Mouse (Mus musculus) liver, postnatal 0 days (tissue): ENCODE measurements around the gene Olfr78. TPM values are rescaled to one million over a fixed set of nuclear protein-coding genes. Genes with fewer than 3 reads are reported as not detected.

ENCODE experiments used
- ATAC-seq: fragments of 200-750 bp; cut with Nextera tagmentation; 2 replicates; pipeline ENCODE4 v1.8.0; 2017; ENCODE audit warnings: mild to moderate bottlenecking, moderate library complexity
- DNase-seq: peaks from one replicate; pipeline ENCODE4 v3.0.0-alpha.2; 2016
- H3K27ac ChIP-seq: fragments of 300-500 bp; sonication (generic); 2 replicates; pipeline ENCODE4 v1.5.1; 2014; ENCODE audit warnings: antibody characterized with exemption, moderate library complexity, mild to moderate bottlenecking, low read depth
- H3K27me3 ChIP-seq: fragments of 300-500 bp; sonication (generic); 2 replicates; pipeline ENCODE4 v1.6.1; 2014; ENCODE audit warnings: low read length, control low read depth, mixed read lengths; ENCODE audit not compliant: insufficient read depth
- H3K36me3 ChIP-seq: fragments of 300-500 bp; sonication (generic); replicated peaks from 2 replicates; pipeline ENCODE4 v1.6.1; 2014; ENCODE audit warnings: mild to moderate bottlenecking, control low read depth, low read length, moderate library complexity, mixed read lengths; ENCODE audit not compliant: insufficient read depth
- H3K4me1 ChIP-seq: fragments of 300-500 bp; sonication (generic); 2 replicates; pipeline ENCODE4 v1.6.1; 2014; ENCODE audit warnings: antibody characterized with exemption, mild to moderate bottlenecking, control low read depth; ENCODE audit not compliant: insufficient read depth
- H3K4me2 ChIP-seq: fragments of 300-500 bp; sonication (generic); 2 replicates; pipeline ENCODE4 v1.6.1; 2014; ENCODE audit warnings: low read depth, mild to moderate bottlenecking, low read length, moderate library complexity, mixed read lengths
- H3K4me3 ChIP-seq: fragments of 300-500 bp; sonication (generic); 2 replicates; pipeline ENCODE4 v1.5.1; 2014; ENCODE audit warnings: low read depth, low read length
- H3K9ac ChIP-seq: fragments of 300-500 bp; sonication (generic); replicated peaks from 2 replicates; pipeline ENCODE4 v1.6.1; 2014; ENCODE audit warnings: mild to moderate bottlenecking, moderate library complexity
- H3K9me3 ChIP-seq: fragments of 300-500 bp; sonication (generic); 2 replicates; pipeline ENCODE4 v1.6.1; 2016; ENCODE audit warnings: mild to moderate bottlenecking, control low read depth, low read length, mixed read lengths
- CTCF ChIP-seq: sonication (generic); IDR thresholded peaks from 2 replicates; pipeline ENCODE4 v1.5.1; 2016; ENCODE audit warnings: antibody characterized with exemption, low read depth
- EP300 ChIP-seq: IDR thresholded peaks from 2 replicates; pipeline ENCODE4 v1.6.1; 2016; ENCODE audit warnings: antibody characterized with exemption, low read depth, mild to moderate bottlenecking
- WGBS: fragments of 180-500 bp; shearing (Covaris S2); extraction: QIAGEN DNeasy Blood & Tissue Kit; methylation state at CpG from one replicate; pipeline ENCODE4 v1.1.7; 2014; ENCODE audit not compliant: insufficient replicate concordance; 5-methylcytosine and 5-hydroxymethylcytosine counted together
- polyA plus RNA-seq: library from polyadenylated mRNA; unstranded; fragments of >200 nt; fragmentation: Nextera tagmentation; extraction: Ambion mirVana; gene quantifications from 2 replicates; pipeline ENCODE4 v1.2.1, GENCODE M21; 2015

The Olfr78 gene
- polyA plus RNA-seq, result 0.04 TPM in 1 of 2 replicates, not detected in the other

DNA sequence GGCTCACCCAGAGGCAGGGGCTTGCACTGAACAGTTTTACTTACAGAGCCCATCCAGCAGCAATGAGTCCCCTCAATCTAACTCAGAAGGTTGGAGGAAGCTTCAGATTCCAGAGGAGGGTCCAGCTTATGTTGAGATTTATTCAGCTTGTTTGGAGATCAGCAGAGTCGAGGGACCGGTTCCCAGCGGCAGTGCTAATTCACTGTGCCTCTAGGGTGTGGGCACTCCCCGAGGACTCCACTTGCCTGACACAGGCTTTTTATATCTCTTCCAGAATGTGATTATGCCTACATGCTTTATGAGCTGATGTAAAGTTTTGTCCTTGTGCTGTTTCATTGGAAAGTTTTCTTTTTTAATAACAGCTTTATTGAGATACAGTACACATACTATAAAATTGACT is at the start of gene Olfr78, which contains the start of gene Olfr560:
Gene Olfr78, minus strand, starts transcription at position 206 of the 400 bp plus-strand sequence.
Gene Olfr560, minus strand, starts transcription at position 101 of the 400 bp plus-strand sequence.
- WGBS, result 73% methylated on average over 4 of the region's 4 CpGs

DNA sequence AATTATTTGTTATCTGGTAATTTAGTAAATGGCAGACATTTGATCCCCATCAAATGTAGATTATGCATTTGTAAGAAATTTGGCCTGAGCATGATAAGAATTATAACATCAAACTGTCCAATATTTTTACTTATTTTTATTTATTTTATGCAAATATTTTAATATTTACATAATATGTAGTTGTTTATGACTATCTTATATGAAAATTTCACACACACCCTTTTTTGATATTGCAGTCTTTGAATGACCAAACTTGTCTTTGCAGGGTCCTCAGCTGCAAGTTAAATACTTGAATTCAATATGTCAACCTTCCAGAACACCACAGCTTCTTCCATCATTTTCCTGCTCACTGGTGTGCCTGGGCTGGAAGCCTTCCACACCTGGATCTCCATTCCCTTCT is 43.9 kb upstream of the Olfr78 start, which contains the start of gene Olfr564:
Gene Olfr564, plus strand, starts transcription at position 301 of the 400 bp plus-strand sequence.
- no peaks in the 10 kb centered on the region for H3K9me3 ChIP-seq
- no peak within 1 kb of the TSS for H3K4me2 ChIP-seq
- no peak for ATAC-seq

More for the DNA sequence above, at the start of gene Olfr78, which contains the start of gene Olfr560:
- DNase-seq (no peak), ATAC-seq (no peak)
- TF ChIP-seq EP300 (no peak), CTCF (no peak)
- H3K4me2 ChIP-seq, result no peak within 1 kb of the TSS
- H3K9ac ChIP-seq, result no peak within 1 kb of the TSS
- no peaks in the 10 kb centered on the region for H3K9me3 ChIP-seq
- H3K36me3 ChIP-seq, result no peaks in the 10 kb centered on the region
- no peaks in the 10 kb centered on the region for H3K4me1 ChIP-seq
- no peak within 1 kb of the TSS for H3K4me3 ChIP-seq
- no peak within 1 kb of the TSS for H3K27ac ChIP-seq
- no peaks in the 10 kb centered on the region for H3K27me3 ChIP-seq

DNA sequence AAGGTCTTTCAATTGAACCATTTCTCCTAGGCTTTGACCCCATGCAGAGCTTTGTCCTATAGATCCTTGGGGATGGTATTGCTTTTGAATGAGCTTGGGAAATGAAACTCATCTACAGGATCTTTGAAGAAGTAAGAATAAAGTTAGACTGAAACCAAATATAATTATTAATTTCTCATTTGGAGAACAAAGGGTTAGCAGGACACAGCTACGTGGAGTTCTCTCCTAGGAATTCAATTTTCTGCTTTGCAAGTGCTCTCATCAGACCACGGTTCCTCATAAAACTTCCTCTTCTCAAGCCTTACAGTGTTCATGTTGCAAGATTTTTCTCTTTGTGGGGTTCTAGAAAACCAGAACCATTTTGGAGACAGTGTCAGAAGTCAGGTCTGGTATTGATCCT is 11.7 kb upstream of the Olfr78 start, which contains the start of gene Olfr561:
Gene Olfr561, plus strand, starts transcription at position 301 of the 400 bp plus-strand sequence.
- ATAC-seq, result no peak
- WGBS, result 30% methylated on average over 2 of the region's 2 CpGs

More for the DNA sequence above, 43.9 kb upstream of the Olfr78 start, which contains the start of gene Olfr564:
- Histone ChIP-seq H3K27me3 (no peaks in the 10 kb centered on the region), H3K27ac (no peak within 1 kb of the TSS), H3K9ac (no peak within 1 kb of the TSS), H3K4me3 (no peak within 1 kb of the TSS), H3K4me1 (no peaks in the 10 kb centered on the region), H3K36me3 (no peaks in the 10 kb centered on the region)
- DNase-seq, result no peak
- no peak for TF ChIP-seq EP300
- no peak for TF ChIP-seq CTCF

DNA sequence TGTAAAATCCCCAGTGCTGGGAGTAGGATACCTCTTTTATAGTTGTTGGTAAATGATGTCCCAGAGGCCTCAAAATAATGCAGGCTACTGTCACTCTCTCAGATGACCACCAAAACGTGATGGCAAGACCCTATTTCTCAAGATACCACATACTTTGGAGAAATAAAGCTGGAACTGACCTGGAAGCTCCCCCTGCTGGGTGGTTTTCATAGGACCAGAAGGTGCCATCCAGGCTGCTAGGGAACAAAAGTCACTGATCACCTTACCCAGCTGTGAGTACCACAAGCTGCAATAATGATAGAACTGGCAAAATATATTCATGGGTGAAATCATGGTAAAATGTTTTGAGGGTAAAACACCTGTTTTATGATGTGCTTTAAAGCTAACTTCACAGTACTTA is 7.2 kb downstream of the Olfr78 start:
- no peak for DNase-seq
- H3K36me3 ChIP-seq, result no peaks in the 10 kb centered on the region
- H3K27ac ChIP-seq, result no peak overlapping the region
- ATAC-seq, result no peak
- TF ChIP-seq EP300 (no peak), CTCF (no peak)
- H3K4me2 ChIP-seq, result no peak overlapping the region
- no peak overlapping the region for H3K4me3 ChIP-seq
- WGBS, result 11% methylated on average over 1 of the region's 1 CpGs
- H3K9ac ChIP-seq, result no peak overlapping the region
- H3K27me3 ChIP-seq, result no peaks in the 10 kb centered on the region
- H3K9me3 ChIP-seq, result no peaks in the 10 kb centered on the region
- no peaks in the 10 kb centered on the region for H3K4me1 ChIP-seq

More for the DNA sequence above, 11.7 kb upstream of the Olfr78 start, which contains the start of gene Olfr561:
- Histone ChIP-seq H3K4me1 (no peaks in the 10 kb centered on the region), H3K27me3 (no peaks in the 10 kb centered on the region), H3K27ac (no peak within 1 kb of the TSS), H3K36me3 (no peaks in the 10 kb centered on the region), H3K4me2 (no peak within 1 kb of the TSS), H3K4me3 (no peak within 1 kb of the TSS), H3K9ac (no peak within 1 kb of the TSS), H3K9me3 (no peaks in the 10 kb centered on the region)
- TF ChIP-seq EP300 (no peak), CTCF (no peak)
- no peak for DNase-seq

DNA sequence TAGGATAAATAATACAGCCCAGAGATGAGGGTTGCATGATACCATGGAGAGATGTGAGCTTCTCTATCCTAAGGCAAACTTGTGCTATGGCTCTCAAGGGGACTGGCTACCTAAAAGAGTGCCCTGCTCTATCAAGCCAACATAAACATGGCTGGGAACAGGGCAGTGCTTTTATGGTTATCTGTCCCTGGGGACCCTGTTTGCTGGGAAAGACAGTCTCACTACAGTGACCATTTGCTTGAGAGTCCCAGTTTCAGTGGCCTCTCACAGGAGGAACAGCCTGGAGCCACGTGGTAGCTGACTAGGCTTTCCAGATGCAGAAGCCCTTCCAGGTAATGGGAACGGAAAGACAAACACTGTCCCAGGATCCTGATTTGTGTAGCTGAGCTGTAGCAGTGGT is 21.6 kb downstream of the Olfr78 start:
- DNase-seq, result no peak
- no peak overlapping the region for H3K4me2 ChIP-seq
- no peaks in the 10 kb centered on the region; the same call in 1 of the 2 replicates for H3K4me1 ChIP-seq
- H3K9ac ChIP-seq, result no peak overlapping the region
- no peaks in the 10 kb centered on the region for H3K9me3 ChIP-seq
- no peaks in the 10 kb centered on the region for H3K27me3 ChIP-seq
- no peak overlapping the region for H3K27ac ChIP-seq
- no peak for ATAC-seq
- 32% methylated on average over 2 of the region's 2 CpGs for WGBS
- H3K4me3 ChIP-seq, result no peak overlapping the region
- no peak for TF ChIP-seq CTCF
- TF ChIP-seq EP300, result no peak
- H3K36me3 ChIP-seq, result no peaks in the 10 kb centered on the region

DNA sequence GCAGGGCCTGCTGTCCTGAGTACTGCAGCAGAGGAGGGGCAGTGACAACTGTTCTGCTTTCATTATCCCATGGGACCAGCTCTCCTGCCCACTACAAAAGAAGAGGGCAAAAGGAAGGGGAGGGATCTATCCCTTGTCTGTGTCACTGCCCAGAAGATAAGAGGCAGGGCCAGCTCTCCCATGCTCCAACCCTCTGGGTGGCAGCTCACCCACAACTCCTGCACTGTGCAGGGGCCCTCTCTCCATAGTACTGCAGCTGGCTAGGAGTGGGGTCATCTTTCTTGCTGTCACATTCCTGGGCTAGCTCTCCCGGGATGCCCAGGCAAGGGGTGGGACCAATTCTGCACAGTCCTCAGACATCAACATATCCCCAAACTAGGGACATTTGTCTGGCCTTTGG is 25.5 kb downstream of the Olfr78 start:
- Histone ChIP-seq H3K27ac (no peak overlapping the region), H3K36me3 (no peaks in the 10 kb centered on the region), H3K27me3 (no peaks in the 10 kb centered on the region), H3K4me1 (no peaks in the 10 kb centered on the region; the same call in 1 of the 2 replicates), H3K9me3 (no peaks in the 10 kb centered on the region), H3K4me2 (no peak overlapping the region), H3K4me3 (no peak overlapping the region), H3K9ac (no peak overlapping the region)
- no peak for DNase-seq
- WGBS, result 53% methylated on average over 1 of the region's 1 CpGs
- ATAC-seq, result no peak
- TF ChIP-seq EP300 (no peak), CTCF (no peak)
